Mouse (Mus musculus): ENCODE results near the gene Mta3. TPM values are rescaled to one million over a fixed set of nuclear protein-coding genes. Genes with fewer than 3 reads are reported as not detected.

Gene Mta3
- polyA plus RNA-seq, 1 experiment, result 33.0 TPM

DNA sequence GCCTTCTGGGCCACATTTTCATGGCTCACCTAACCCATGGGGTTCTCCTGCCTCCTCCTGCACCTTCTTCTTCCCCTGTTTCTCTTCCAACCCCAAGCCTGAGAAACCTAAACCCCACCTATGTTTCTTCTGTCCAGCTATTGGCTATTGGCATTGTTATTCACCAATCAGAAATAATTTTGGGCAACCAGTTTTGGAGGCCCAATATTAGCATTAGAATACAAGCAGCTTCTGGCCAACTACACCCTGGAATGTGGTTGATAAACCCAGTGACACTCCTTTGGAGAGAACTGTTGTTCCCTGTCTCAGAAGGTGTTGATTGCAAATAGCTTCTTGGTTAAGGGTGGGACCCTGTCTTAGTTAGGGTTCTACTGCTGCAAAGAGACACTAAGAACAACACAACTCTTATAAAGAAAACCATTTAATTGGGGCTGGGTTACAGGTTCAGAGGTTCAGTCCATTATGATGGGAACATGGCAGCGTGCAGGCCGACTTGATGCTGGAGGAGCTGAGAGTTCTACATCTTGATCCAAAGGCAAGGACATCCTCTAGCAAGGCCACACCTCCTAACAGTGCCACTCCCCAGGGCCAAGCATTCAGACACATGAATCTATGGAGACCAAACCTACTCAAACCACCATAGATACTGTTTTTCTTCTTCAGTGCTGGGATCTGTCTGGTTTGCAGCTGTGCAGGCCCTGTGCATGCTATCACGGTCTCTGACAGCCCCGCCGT, 44.4 kb downstream of the Mta3 start:
- no peak overlapping the region for H3K4me3 ChIP-seq (ENCODE audit: insufficient read depth, low read depth, low read length)
- DNase-seq, result no peak
- 87% methylated on average over 5 of the region's 5 CpGs for WGBS
- no peaks in the 10 kb centered on the region for H3K36me3 ChIP-seq (ENCODE audit: control insufficient read depth, insufficient read depth, low read length)
- no peaks in the 10 kb centered on the region for H3K27me3 ChIP-seq (replicated peaks; ENCODE audit: control insufficient read depth, insufficient read depth, low read length)
- no peaks in the 10 kb centered on the region for H3K4me1 ChIP-seq (ENCODE audit: control insufficient read depth, insufficient read depth, low read length)
- H3K27ac ChIP-seq (ENCODE audit: insufficient read depth, low read depth, low read length), result no peak overlapping the region
- TF ChIP-seq CTCF (conservative IDR thresholded peaks at IDR 0.05; ENCODE audit: insufficient read depth, insufficient read length, low read depth, low read length), result no peak
- TF ChIP-seq POLR2A (IDR thresholded peaks at IDR 0.05; ENCODE audit: low read depth, low read length), result no peak

DNA sequence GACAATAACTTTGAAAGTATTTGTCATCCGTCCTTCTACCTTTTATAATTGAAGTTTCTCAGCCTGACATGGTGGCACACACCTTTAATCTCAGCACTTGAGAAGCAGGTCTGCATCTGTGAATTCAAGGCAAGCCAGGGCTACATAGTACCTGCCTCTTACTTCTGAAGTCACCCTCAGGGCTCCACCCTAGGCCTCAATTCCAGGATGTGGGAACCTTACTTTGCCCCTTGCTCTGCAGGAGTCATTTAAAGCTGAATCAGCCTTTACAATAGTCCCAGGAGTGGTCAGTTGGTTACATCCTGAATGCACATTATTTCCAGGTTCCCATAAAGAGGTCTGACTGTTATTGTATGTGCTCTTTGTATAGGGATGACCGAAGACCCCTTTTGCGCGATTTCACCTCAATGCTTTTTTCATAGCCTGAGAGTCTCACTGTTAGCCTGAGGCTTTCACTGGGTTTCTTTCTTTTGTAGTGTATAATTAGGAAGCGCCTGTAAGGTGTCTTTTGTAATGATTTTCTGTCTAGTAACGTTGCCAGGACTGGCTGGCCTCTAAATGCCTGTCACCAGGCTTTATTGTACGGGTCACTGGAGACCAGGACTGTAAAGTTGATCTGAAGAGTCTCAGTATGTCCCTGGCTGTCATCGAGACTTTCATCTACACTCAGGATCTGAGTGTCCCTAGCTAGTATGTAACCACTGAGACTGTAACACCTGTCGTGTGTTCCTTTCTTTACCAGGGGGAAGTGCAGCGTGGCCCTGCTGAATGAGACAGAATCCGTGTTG, 47.3 kb downstream of the Mta3 start:
- TF ChIP-seq CTCF (conservative IDR thresholded peaks at IDR 0.05; ENCODE audit: insufficient read depth, insufficient read length, low read depth, low read length) (no peak), POLR2A (IDR thresholded peaks at IDR 0.05; ENCODE audit: low read depth, low read length) (no peak)
- H3K4me1 ChIP-seq (ENCODE audit: control insufficient read depth, insufficient read depth, low read length), result no peaks in the 10 kb centered on the region
- H3K27ac ChIP-seq (ENCODE audit: insufficient read depth, low read depth, low read length), result no peak overlapping the region
- H3K4me3 ChIP-seq (ENCODE audit: insufficient read depth, low read depth, low read length), result no peak overlapping the region
- DNase-seq, result no peak
- no peaks in the 10 kb centered on the region for H3K27me3 ChIP-seq (replicated peaks; ENCODE audit: control insufficient read depth, insufficient read depth, low read length)
- 77% methylated on average over 11 of the region's 11 CpGs for WGBS
- no peaks in the 10 kb centered on the region; the same call in 1 of the 2 replicates for H3K36me3 ChIP-seq (ENCODE audit: control insufficient read depth, insufficient read depth, low read length)

DNA sequence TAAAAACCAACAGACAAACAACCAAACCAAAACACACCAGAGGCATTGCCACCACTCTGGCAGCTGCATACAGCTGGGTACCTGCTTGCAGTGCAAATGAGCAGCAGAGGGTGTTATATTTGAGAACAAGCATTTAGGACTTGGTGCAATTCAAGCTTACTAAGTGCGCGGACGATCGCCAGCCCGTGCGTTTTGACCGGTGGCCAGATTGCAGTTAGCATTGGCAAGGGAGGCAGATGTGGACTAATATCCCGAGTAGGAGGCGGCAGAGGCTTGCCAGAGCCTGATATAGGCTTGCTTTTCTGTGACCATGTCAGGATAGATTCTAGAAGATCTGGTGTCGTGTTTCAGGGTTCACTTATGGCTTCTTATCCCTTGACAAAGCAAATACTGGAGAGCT, 52.1 kb downstream of the Mta3 start:
- WGBS, result 62% methylated on average over 10 of the region's 10 CpGs
- no peaks in the 10 kb centered on the region for H3K27me3 ChIP-seq (replicated peaks; ENCODE audit: control insufficient read depth, insufficient read depth, low read length)
- no peak overlapping the region for H3K27ac ChIP-seq (ENCODE audit: insufficient read depth, low read depth, low read length)
- no peak overlapping the region for H3K4me3 ChIP-seq (ENCODE audit: insufficient read depth, low read depth, low read length)
- no peak for TF ChIP-seq CTCF (conservative IDR thresholded peaks at IDR 0.05; ENCODE audit: insufficient read depth, insufficient read length, low read depth, low read length)
- no peaks in the 10 kb centered on the region; the same call in 1 of the 2 replicates for H3K36me3 ChIP-seq (ENCODE audit: control insufficient read depth, insufficient read depth, low read length)
- no peak for DNase-seq
- H3K4me1 ChIP-seq (ENCODE audit: control insufficient read depth, insufficient read depth, low read length), result no peaks in the 10 kb centered on the region

DNA sequence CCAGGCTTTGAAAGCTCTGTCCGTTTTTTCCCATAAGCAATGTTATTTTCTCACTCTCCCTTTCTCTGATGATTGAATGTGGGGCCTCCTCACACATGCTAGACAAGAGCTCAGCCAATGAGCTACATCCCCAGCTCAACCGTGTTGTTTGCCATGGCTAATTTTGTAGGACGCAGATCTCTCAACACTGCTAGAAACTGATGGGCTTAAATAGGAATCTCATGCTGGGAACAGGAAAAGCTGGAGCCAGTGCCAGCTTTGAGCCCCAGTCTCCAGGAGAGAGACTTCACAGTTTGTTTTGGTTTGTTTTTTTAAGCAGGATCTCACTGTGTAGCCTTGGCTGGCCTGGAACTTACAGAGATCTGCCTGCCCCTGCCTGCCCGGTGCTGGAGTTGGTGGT, 53.6 kb downstream of the Mta3 start:
- no peak for DNase-seq
- H3K36me3 ChIP-seq (ENCODE audit: control insufficient read depth, insufficient read depth, low read length), result peaks cover 1% of the 10 kb centered on the region

DNA sequence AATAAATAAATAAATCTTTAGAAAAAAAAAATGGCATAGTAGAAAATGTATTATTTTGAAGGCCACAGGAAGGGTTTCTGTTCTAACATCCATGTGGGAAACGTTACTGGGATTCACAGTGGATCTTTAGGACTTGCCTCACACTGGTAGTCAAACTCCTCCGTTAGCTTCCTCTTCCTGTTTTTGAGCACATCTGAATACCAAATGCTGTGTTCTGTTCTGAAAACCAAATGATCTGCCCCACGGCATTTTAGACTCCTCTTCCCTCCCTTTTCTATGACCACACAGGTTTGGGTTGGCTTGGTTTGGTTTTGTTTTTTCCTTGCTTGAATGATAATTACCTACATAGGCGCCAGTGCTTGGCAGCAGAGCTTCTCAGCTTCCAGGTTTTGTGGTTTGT, 58.6 kb downstream of the Mta3 start:
- Histone ChIP-seq H3K4me3 (ENCODE audit: insufficient read depth, low read depth, low read length) (no peak overlapping the region), H3K4me1 (ENCODE audit: control insufficient read depth, insufficient read depth, low read length) (no peaks in the 10 kb centered on the region), H3K27ac (ENCODE audit: insufficient read depth, low read depth, low read length) (no peak overlapping the region), H3K27me3 (replicated peaks; ENCODE audit: control insufficient read depth, insufficient read depth, low read length) (no peaks in the 10 kb centered on the region), H3K36me3 (ENCODE audit: control insufficient read depth, insufficient read depth, low read length) (peaks cover 1% of the 10 kb centered on the region)
- 64% methylated on average over 4 of the region's 4 CpGs for WGBS
- no peak for DNase-seq
- no peak for TF ChIP-seq CTCF (conservative IDR thresholded peaks at IDR 0.05; ENCODE audit: insufficient read depth, insufficient read length, low read depth, low read length)
- TF ChIP-seq POLR2A (IDR thresholded peaks at IDR 0.05; ENCODE audit: low read depth, low read length), result no peak

More for the DNA sequence above, 53.6 kb downstream of the Mta3 start:
- WGBS, result 62% methylated on average over 4 of the region's 4 CpGs
- Histone ChIP-seq H3K4me1 (ENCODE audit: control insufficient read depth, insufficient read depth, low read length) (no peaks in the 10 kb centered on the region), H3K27ac (ENCODE audit: insufficient read depth, low read depth, low read length) (no peak overlapping the region), H3K4me3 (ENCODE audit: insufficient read depth, low read depth, low read length) (no peak overlapping the region), H3K27me3 (replicated peaks; ENCODE audit: control insufficient read depth, insufficient read depth, low read length) (no peaks in the 10 kb centered on the region)
- no peak for TF ChIP-seq POLR2A (IDR thresholded peaks at IDR 0.05; ENCODE audit: low read depth, low read length)
- TF ChIP-seq CTCF (conservative IDR thresholded peaks at IDR 0.05; ENCODE audit: insufficient read depth, insufficient read length, low read depth, low read length), result no peak

DNA sequence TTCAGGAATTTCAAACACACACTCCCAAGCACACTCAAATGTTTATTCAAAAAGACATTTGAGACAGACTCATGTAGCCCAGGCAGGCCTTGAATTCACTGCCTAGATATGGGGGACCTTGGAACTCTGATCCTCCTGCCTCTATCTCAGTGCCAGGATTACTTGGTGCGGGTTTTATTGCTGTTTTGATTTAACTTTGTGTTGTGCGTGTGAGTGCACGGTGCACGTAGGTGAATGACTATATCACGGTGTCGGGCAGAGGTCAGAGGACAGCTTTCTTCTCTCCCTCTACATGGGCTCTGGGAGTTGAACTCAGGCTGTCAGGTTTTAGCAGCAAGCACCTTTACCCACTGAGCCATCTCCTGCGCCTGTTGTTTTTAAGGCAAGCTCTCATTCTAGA, 61.1 kb downstream of the Mta3 start:
- 89% methylated on average over 7 of the region's 7 CpGs for WGBS
- H3K36me3 ChIP-seq (ENCODE audit: control insufficient read depth, insufficient read depth, low read length), result peaks cover 1% of the 10 kb centered on the region
- H3K27ac ChIP-seq (ENCODE audit: insufficient read depth, low read depth, low read length), result no peak overlapping the region
- no peak for TF ChIP-seq POLR2A (IDR thresholded peaks at IDR 0.05; ENCODE audit: low read depth, low read length)
- TF ChIP-seq CTCF (conservative IDR thresholded peaks at IDR 0.05; ENCODE audit: insufficient read depth, insufficient read length, low read depth, low read length), result no peak
- no peaks in the 10 kb centered on the region for H3K4me1 ChIP-seq (ENCODE audit: control insufficient read depth, insufficient read depth, low read length)
- no peak for DNase-seq
- H3K27me3 ChIP-seq (replicated peaks; ENCODE audit: control insufficient read depth, insufficient read depth, low read length), result no peaks in the 10 kb centered on the region
- H3K4me3 ChIP-seq (ENCODE audit: insufficient read depth, low read depth, low read length), result no peak overlapping the region

DNA sequence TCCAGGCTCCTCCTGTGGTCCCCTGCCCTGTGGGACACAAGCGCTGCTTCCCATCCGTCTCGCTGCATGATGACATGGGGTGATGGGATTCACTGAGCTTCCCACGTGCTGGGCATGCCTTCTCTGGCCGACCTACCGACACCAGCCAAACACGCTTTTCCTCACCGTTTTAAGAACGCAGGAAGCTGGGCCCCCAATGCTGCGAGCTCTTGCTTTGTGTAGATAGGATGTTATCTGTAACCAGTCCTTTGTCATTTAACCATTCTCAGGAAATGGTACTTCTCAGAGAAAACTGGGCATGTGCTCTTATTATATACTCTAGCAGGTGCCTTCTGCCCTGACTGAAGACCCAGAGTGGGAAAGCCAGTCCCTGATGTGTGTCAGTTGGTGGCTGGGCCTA, 62.3 kb downstream of the Mta3 start:
- no peak overlapping the region for H3K4me3 ChIP-seq (ENCODE audit: insufficient read depth, low read depth, low read length)
- H3K27ac ChIP-seq (ENCODE audit: insufficient read depth, low read depth, low read length), result no peak overlapping the region
- DNase-seq, result no peak
- 79% methylated on average over 10 of the region's 10 CpGs for whole genome bisulfite sequencing
- no peaks in the 10 kb centered on the region for H3K4me1 ChIP-seq (ENCODE audit: control insufficient read depth, insufficient read depth, low read length)
- no peaks in the 10 kb centered on the region for H3K27me3 ChIP-seq (replicated peaks; ENCODE audit: control insufficient read depth, insufficient read depth, low read length)
- H3K36me3 ChIP-seq (ENCODE audit: control insufficient read depth, insufficient read depth, low read length), result peaks cover 1% of the 10 kb centered on the region
- TF ChIP-seq CTCF (conservative IDR thresholded peaks at IDR 0.05; ENCODE audit: insufficient read depth, insufficient read length, low read depth, low read length) (no peak), POLR2A (IDR thresholded peaks at IDR 0.05; ENCODE audit: low read depth, low read length) (no peak)

Measured in kidney, adult 2 months (tissue).